Mouse (Mus musculus) olfactory bulb, adult 2 months (tissue): ENCODE results near the gene Ccdc78. TPM values are rescaled to one million over a fixed set of nuclear protein-coding genes. Genes with fewer than 3 reads are reported as not detected.

Experiments
- H3K27ac ChIP-seq: fragments of 200-500 bp; 2 replicates; pipeline ENCODE4 v1.5.1; 2012; ENCODE audit warnings: low read depth, low read length; ENCODE audit not compliant: insufficient read depth
- H3K4me1 ChIP-seq: fragments of 200-500 bp; 2 replicates; pipeline ENCODE4 v1.6.1; 2012; ENCODE audit warnings: low read length; ENCODE audit not compliant: control insufficient read depth, insufficient read depth
- H3K4me3 ChIP-seq: fragments of 200-500 bp; 2 replicates; pipeline ENCODE4 v1.5.1; 2012; ENCODE audit warnings: mild to moderate bottlenecking, low read depth, low read length, moderate library complexity; ENCODE audit not compliant: insufficient read depth
- CTCF ChIP-seq: fragments of 200-500 bp; IDR thresholded peaks from 2 replicates; pipeline ENCODE4 v1.5.1; 2012; ENCODE audit warnings: low read depth, mild to moderate bottlenecking, low read length, moderate library complexity; ENCODE audit not compliant: insufficient read depth
- POLR2A ChIP-seq: fragments of 200-500 bp; IDR thresholded peaks from 2 replicates; pipeline ENCODE4 v1.6.1; 2012; ENCODE audit warnings: mild to moderate bottlenecking, low read depth, low read length, moderate library complexity; ENCODE audit not compliant: insufficient read depth
- WGBS: fragments of 180-500 bp; shearing (Covaris S2); methylation state at CpG from one replicate; pipeline ENCODE4 v1.1.7; 2018; 5-methylcytosine and 5-hydroxymethylcytosine counted together
- polyA plus RNA-seq: library from polyadenylated mRNA; stranded (reverse); fragments of >200 nt; gene quantifications from 2 replicates; pipeline ENCODE4 v1.2.4, GENCODE M21; 2012; ENCODE audit warnings: low replicate concordance; ENCODE audit not compliant: missing spikeins, insufficient read depth, insufficient read length

Ccdc78 gene
- polyA plus RNA-seq, 1 experiment = not detected

- TF ChIP-seq POLR2A (no peak), CTCF (no peak)
- peak within 1 kb of the TSS; percentile 81 for H3K27ac ChIP-seq
- under 1% methylated on average over 18 of the region's 18 CpGs for WGBS
- peaks cover 45% of the 10 kb centered on the region for H3K4me1 ChIP-seq
- H3K4me3 ChIP-seq = peak within 1 kb of the TSS; percentile 71
Observed at GRCm38 (mm10) chr17:25823452-25823851, 37.1 kb downstream of the Ccdc78 start, which contains the start of gene Wdr24. Wdr24 (plus strand) TSS chr17:25823627.

- WGBS = 73% methylated on average over 17 of the region's 17 CpGs
- TF ChIP-seq CTCF (no peak), POLR2A (no peak)
- no peak overlapping the region for H3K27ac ChIP-seq
- H3K4me3 ChIP-seq = peak overlapping the region; percentile 71; the same call in 1 of the 2 replicates
- H3K4me1 ChIP-seq = peaks cover 49% of the 10 kb centered on the region
Observed at GRCm38 (mm10) chr17:25824362-25825142, 38.2 kb downstream of the Ccdc78 start.

GRCm38 (mm10) chr17:25825311-25825710 is 38.9 kb downstream of the Ccdc78 start:
- H3K4me1 ChIP-seq = peaks cover 52% of the 10 kb centered on the region
- TF ChIP-seq CTCF (no peak; the same call in 1 of the 2 replicates), POLR2A (no peak)
- 87% methylated on average over 6 of the region's 6 CpGs for WGBS
- H3K27ac ChIP-seq = no peak overlapping the region
- no peak overlapping the region for H3K4me3 ChIP-seq

- TF ChIP-seq POLR2A (no peak), CTCF (no peak)
- WGBS = 93% methylated on average over 27 of the region's 27 CpGs
- H3K4me3 ChIP-seq = no peak overlapping the region
- no peak overlapping the region for H3K27ac ChIP-seq
- peaks cover 59% of the 10 kb centered on the region for H3K4me1 ChIP-seq
Observed at GRCm38 (mm10) chr17:25825984-25826570, 39.7 kb downstream of the Ccdc78 start.

GRCm38 (mm10) chr17:25827011-25827410 is 40.6 kb downstream of the Ccdc78 start:
- TF ChIP-seq CTCF (no peak), POLR2A (no peak)

GRCm38 (mm10) chr17:25827546-25828222 is 41.3 kb downstream of the Ccdc78 start:
- no peak for TF ChIP-seq POLR2A
- no peak for TF ChIP-seq CTCF
- peaks cover 70% of the 10 kb centered on the region for H3K4me1 ChIP-seq
- WGBS = 90% methylated on average over 22 of the region's 22 CpGs
- H3K4me3 ChIP-seq = no peak overlapping the region
- H3K27ac ChIP-seq = no peak overlapping the region

More at GRCm38 (mm10) chr17:25827011-25827410, 40.6 kb downstream of the Ccdc78 start:
- 95% methylated on average over 13 of the region's 13 CpGs for WGBS
- Histone ChIP-seq H3K27ac (no peak overlapping the region), H3K4me3 (no peak overlapping the region), H3K4me1 (peaks cover 69% of the 10 kb centered on the region)

- 70% methylated on average over 8 of the region's 8 CpGs for WGBS
- TF ChIP-seq POLR2A = no peak
- TF ChIP-seq CTCF = no peak
- peak overlapping the region; percentile 81; the same call in 1 of the 2 replicates for H3K27ac ChIP-seq
- peaks cover 70% of the 10 kb centered on the region for H3K4me1 ChIP-seq
- H3K4me3 ChIP-seq = peak overlapping the region; percentile 75
Observed at GRCm38 (mm10) chr17:25828223-25828594, 41.8 kb downstream of the Ccdc78 start.

- TF ChIP-seq POLR2A = peak; percentile 79
- no peak for TF ChIP-seq CTCF
- under 1% methylated on average over 32 of the region's 32 CpGs for WGBS
- peaks cover 72% of the 10 kb centered on the region for H3K4me1 ChIP-seq
- peak within 1 kb of the TSS; percentile 75 for H3K4me3 ChIP-seq
- H3K27ac ChIP-seq = peak within 1 kb of the TSS; percentile 81
Observed at GRCm38 (mm10) chr17:25828712-25829557, 42.6 kb downstream of the Ccdc78 start, which contains the start of gene Jmjd8. Jmjd8 (plus strand) TSS chr17:25828867.
